Mouse (Mus musculus): ENCODE results near the gene Hoxa4.

Gene Hoxa4

GRCm38 (mm10) chr6:52179690-52180089, 11.9 kb downstream of the Hoxa4 start:
- DNase-seq = no peak

GRCm38 (mm10) chr6:52178918-52179665, 12.5 kb downstream of the Hoxa4 start:
- DNase-seq = no peak

- no peak for DNase-seq
These were observed 13.7 kb downstream of the Hoxa4 start for GRCm38 (mm10) chr6:52177806-52178205.

GRCm38 (mm10) chr6:52177061-52177735, 14.4 kb downstream of the Hoxa4 start, which contains the start of gene 5730596B20Rik:
TSS of gene 5730596B20Rik (plus strand) at chr6:52177498.
- DNase-seq = peak; percentile 83 to 89

DNA sequence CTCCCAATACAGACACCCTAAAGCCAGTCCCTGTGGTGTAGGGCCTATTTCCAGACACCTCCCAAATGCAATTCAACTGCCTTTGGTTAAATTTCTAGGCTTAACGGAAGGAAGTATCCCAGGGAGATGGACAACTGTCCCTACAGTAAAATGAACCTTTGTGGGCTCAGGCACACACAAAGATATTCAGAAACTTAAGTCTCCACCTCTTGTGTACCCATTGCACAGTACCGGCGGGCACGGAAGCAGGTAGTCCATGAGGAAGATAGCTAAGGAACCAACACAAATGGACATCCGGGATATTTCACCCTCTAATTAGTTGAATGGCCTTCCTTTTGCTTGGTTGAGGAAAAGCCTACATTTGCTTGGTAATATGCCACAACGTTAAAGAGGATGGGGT, 15.2 kb downstream of the Hoxa4 start:
- DNase-seq = no peak

GRCm38 (mm10) chr6:52175864-52176263, 15.7 kb downstream of the Hoxa4 start:
- peak in 1 of 2 experiments; percentile 82 for DNase-seq

- DNase-seq = peak; percentile 58 to 70
These were observed 16.4 kb downstream of the Hoxa4 start for GRCm38 (mm10) chr6:52174968-52175751.

DNA sequence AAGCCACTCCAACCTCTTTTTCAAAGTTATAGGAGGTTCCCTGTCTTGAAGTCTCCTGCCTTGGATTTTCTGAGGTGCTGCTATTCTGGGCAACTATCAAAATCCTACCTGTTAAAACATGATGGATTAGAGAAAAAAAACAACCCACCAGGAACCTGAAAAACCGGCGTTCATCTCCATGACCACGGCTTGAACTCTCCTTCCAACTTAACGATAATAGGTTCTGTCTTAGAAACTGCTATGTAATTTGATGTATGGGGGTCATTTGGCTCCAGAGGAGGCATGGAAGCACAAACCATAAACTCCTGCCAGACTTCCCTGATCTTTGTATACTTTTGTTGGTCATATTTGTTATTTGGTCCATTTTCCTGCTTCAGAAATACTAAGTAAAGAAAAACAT, 17.9 kb downstream of the Hoxa4 start:
- no peak for DNase-seq

DNA sequence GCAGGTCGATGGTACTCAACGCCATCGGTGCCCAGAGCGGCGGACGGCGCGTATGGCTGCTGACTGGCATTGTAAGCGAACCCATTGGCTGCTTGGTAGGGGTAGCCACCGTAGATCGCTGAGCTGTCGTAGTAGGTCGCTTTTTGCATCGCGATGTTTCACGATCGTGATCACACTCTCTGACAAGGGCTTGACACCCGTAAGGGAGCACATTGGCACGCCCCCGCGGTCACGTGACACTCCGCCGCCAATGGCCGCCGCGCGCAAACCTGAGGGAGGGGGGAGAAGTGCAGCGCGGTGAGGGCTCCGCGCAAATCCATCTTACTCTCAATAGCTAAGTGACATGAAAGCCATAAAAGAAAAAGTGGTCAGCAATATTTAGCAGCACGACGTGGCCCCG, 19.1 kb downstream of the Hoxa4 start:
- peak; percentile 95 to 97 for DNase-seq

DNA sequence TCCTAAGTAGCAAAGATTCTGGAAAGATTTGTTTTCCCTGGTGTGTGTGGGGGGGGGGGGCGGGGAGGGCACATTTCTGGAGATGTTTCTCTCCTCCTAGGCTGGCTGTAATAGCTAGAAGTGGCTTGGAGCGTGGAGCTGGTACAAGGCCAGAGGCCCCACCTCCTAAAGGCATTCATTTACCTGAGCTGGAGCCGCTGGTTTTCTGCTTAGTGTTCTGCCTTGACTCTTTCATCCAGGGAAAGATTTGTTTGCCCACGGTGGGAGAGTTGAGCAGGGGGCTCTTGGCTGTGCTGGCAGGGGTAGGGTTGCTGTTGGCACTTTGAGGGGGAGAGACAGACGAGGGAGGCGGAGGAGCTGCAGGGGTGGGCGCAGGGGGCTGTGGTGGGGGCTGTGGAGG, 19.6 kb downstream of the Hoxa4 start:
- peak; percentile 52 to 65 for DNase-seq

DNA sequence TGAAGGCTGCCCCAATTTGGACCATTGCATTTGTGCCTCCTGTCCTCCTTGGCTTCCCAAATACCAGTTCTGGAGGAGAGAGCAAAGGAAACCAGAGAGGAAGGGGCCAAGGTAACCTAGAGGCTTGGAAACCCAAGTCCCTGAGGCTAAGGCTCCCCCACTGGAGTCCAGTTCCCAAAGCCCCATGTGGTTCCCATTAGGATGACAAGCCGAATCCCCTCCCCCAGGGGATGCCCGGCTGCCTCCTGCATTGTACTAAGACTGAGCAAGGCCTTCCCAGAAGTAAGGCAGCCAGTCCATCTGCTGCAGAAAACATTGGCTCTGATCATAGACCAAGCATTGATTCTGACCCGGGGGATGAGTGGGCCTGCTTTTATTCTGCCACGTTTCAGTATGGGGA, 20.2 kb downstream of the Hoxa4 start:
- DNase-seq = no peak

- no peak for DNase-seq
These were observed 20.7 kb downstream of the Hoxa4 start for GRCm38 (mm10) chr6:52170898-52171223.

GRCm38 (mm10) chr6:52170166-52170897, 21.2 kb downstream of the Hoxa4 start:
- peak; percentile 56 to 58 for DNase-seq

GRCm38 (mm10) chr6:52169499-52170165, 21.9 kb downstream of the Hoxa4 start:
- no peak for DNase-seq

- DNase-seq = no peak
These were observed 23.1 kb downstream of the Hoxa4 start for GRCm38 (mm10) chr6:52168191-52169055.

- no peak for DNase-seq
These were observed 23.8 kb downstream of the Hoxa4 start for GRCm38 (mm10) chr6:52167736-52168161.

- no peak for DNase-seq
These were observed 24.4 kb downstream of the Hoxa4 start for GRCm38 (mm10) chr6:52167176-52167575.

DNA sequence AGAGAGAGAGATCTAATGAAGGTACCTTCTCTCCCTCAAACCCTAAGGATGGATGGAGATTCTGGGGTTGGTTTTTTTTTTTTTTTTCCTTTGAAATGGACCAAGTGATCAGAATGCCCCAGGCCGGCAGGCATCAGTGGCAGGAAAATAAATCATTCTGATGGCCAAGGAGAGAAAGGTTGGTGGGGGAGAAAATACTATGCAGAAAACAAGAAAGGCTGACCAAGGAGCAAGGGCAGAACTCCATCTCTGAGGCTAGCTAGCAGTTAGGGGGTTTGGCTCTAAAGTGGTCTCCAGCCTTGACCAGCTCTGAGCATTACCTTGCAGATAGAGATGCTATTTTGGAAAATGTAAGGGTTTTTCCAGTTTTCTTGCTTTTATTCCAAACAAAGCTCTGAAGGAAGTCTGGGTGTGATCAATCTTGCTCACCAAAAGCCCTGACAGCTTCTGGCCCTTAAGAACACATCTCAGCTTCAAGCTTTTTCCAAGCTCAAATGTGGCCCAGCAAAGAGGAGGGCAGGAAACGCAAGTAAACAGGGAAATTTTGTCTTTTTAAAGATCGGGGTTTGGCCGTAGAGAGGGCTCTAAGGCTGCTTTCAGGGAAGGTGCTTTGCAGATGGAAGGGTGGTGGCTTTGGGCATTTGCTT, 25.0 kb downstream of the Hoxa4 start:
- no peak for DNase-seq

- peak in 1 of 2 experiments; percentile 60 for DNase-seq
These were observed 25.8 kb downstream of the Hoxa4 start for GRCm38 (mm10) chr6:52165441-52166370.
